Mouse (Mus musculus) kidney, postnatal 36 days (tissue): ENCODE measurements at regions not wholly inside any gene's neighbourhood (a gene's known extent, or its start where the extent isn't known, plus 50 kb on each side); places are given as distances from the start of the nearest gene placed in this dataset.

ENCODE experiments used
- DNase-seq, 2 experiments: peaks; one replicate each; pipeline ENCODE4 v3.0.0; 2021 to 2022; ENCODE audit warnings: mixed read lengths in 2 of 2

DNA sequence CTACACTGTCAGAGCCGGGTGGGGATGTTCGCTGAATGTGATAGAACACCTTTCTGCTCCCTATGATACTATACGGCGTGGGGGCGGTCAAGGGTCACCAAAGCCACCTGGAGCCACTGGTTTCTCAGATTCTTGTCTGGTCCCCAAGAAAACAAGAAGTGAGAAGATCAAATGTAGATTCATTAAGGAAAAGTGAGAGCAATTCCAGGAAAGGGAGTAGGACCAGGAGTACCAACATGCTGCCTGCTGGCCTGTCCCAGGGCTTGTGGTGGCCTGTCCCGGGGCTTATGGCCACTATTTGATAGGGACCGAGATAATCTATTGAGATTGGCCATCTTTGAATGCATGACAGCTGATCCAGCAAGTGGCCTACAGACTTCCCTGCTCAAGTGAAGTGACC lies 58.8 kb upstream of the Fut8 start:
- no peak for DNase-seq

- DNase-seq: peak; percentile 68 to 86
Observed at GRCm38 (mm10) chr12:77177811-77178578, 59.9 kb upstream of the Fut8 start.

DNA sequence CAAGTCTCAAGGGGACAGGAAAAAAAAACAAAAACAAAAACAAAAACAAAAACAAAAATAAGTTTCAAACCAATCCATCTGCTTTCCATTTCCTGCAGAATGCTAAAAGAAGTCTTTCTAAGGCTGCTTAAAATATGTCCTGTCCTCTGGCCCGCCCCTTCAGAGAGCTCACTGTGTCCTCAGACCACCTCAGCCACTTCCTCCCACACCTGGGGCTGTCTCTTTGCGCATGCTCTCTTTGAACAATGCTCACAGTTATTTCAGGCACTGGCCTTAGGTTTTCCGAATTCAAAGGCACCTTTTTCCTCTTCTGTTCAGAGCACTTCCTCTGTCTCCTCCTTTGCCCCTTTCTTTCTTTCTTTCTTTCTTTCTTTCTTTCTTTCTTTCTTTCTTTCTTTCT lies 60.6 kb upstream of the Fut8 start:
- DNase-seq: peak; percentile 30 to 46

DNA sequence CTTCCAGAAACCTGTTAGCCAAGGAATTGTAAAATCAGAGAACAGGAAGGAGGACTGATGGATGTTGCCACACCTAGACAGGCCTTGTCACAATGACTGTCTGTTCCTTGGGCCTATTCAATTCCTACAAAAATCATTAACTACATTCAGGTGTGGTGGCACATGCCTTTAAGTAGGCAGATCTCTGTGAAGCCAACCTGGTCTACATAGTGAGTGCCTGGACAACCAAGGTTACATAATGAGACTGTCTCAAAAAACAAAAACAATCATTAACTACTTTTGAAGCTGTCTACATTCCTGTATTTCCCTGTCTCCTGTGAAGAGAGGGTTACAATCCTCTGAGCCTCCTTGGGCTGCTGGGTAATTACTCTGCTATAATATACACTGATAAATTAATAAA lies 63.9 kb upstream of the Fut8 start:
- peak; percentile 29 to 67 for DNase-seq

GRCm38 (mm10) chr12:77172540-77172939 lies 65.4 kb upstream of the Fut8 start:
- no peak for DNase-seq

- DNase-seq: no peak
Observed at GRCm38 (mm10) chr12:77170257-77170656, 67.7 kb upstream of the Fut8 start.

DNA sequence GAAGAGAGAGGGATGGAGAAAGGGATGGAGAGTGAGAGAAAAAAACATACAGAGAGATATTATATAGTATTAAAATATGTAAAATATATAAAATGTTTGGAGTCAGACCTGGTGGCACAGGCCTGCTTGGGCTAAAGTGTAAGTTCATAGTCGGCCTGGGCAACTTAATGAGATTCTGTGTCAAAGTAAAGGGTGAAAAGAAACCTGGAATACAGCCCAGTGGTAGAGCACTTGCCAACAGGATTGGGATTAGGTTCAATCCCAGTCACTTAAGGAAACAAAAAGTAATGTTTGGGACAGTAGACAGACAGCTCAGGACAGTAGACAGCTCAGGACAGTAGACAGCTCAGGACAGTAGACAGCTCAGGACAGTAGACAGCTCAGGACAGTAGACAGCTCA lies 69.6 kb upstream of the Fut8 start:
- DNase-seq: peak; percentile 37 to 38

GRCm38 (mm10) chr12:77156698-77157097 lies 81.2 kb upstream of the Fut8 start:
- no peak for DNase-seq

GRCm38 (mm10) chr12:77155626-77156025 lies 82.3 kb upstream of the Fut8 start:
- no peak for DNase-seq

DNA sequence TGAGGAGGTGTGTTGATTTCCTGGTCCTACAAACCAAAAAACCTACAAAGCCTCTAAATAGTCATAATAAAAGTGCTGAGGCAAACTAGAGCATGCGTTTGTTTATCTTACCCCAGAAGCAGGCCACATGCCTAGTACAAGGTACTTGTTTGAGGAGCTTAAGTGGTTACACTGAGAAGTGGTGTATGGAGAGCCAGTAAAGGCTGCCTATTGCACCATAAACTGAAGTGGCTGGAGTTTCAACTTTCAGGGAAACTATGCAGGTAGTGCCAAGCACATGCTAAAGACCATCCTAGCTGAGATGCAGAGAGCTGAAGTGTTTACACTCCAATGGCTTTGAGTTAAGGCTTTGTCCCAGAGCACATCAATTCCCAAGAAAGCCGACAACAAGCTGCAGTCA lies 86.5 kb upstream of the Fut8 start:
- DNase-seq: no peak

DNA sequence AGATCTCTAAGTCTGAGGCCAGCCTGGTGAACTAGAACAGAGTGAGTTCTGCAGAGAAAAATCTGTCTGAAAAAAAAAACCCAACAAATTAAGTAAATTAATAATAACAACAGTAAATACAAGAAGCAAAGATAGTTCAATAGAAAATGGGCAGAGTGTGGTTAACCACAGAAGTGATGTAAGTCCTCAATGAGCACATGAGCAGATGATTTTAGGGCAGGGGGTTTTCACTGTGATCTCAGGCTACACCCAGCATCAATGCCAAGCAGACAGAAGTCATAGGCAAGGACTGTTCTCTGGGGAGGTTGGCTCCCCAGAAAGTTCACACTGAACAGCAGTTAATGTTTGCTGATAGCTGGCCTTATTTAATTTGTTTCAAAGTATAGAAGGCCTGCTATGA lies 88.1 kb upstream of the Fut8 start:
- no peak for DNase-seq

GRCm38 (mm10) chr12:77148146-77148545 lies 89.8 kb upstream of the Fut8 start:
- DNase-seq: no peak

- no peak for DNase-seq
Observed at GRCm38 (mm10) chr12:77143958-77144357, 94.0 kb upstream of the Fut8 start.

GRCm38 (mm10) chr12:77143521-77143920 lies 94.4 kb upstream of the Fut8 start:
- DNase-seq: no peak

DNA sequence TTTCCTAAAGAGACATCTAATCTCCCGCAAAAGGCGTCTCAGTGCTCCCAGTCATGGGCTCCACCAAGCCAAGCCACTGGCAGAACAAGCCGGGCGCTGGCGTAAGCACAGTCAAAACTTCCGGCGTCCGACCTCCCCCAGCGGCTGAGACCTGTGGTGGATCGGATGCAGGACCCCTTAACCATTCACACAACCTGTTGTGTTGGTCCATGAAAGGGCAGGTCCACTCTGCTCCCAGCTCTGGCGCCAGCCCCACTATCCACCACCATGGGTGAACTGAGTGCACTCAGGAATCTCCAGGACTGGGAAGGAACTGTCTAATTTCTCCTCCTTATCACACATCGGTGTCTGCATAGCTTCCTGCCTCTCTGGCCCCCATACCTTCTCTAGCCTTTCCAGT lies 94.8 kb upstream of the Fut8 start:
- no peak for DNase-seq

- no peak for DNase-seq
Observed at GRCm38 (mm10) chr12:77142224-77142623, 95.7 kb upstream of the Fut8 start.

GRCm38 (mm10) chr12:77141260-77142201 lies 96.4 kb upstream of the Fut8 start:
- no peak for DNase-seq

DNA sequence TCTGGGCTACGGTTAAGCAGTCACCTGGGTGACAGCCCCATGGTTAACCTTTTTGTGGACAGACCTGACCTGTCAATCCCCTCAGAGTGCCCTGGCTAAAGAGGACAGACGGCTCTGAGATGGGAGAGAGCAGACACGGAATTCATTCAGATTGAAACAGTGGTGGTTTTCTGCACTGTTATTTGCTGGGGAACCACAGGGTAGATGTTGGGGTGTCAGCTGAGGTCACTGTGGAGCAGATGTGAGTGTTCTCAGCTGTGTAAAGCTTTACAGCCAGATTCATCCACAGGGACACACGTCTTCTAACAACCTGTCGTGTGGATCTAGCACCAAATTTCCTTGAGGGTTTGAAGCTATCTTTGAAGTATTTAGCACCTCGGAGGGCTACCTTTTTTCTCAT lies 97.3 kb upstream of the Fut8 start:
- DNase-seq: no peak

DNA sequence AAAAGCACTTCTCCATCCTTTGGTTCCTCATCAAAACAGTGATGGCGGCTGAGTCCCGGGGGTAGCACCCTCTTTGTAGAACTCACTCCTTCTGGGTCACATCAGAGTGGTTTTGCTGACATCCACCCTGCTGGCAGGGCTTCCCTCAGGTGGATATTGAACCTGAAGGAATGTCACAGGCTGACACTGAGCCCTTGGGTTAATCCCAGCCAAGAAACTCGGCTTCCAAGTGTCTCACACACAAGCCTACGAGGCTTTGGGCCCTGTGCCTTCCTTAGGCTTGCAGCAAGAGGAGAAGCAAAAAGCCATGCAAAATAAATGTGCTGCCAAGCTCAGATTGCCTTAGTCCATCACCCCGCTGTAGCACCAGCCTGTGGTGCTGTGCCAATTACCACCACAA lies 97.8 kb upstream of the Fut8 start:
- DNase-seq: peak; percentile 53 to 57

- DNase-seq: peak; percentile 48 to 66
Observed at GRCm38 (mm10) chr12:77139718-77140117, 98.2 kb upstream of the Fut8 start.

DNA sequence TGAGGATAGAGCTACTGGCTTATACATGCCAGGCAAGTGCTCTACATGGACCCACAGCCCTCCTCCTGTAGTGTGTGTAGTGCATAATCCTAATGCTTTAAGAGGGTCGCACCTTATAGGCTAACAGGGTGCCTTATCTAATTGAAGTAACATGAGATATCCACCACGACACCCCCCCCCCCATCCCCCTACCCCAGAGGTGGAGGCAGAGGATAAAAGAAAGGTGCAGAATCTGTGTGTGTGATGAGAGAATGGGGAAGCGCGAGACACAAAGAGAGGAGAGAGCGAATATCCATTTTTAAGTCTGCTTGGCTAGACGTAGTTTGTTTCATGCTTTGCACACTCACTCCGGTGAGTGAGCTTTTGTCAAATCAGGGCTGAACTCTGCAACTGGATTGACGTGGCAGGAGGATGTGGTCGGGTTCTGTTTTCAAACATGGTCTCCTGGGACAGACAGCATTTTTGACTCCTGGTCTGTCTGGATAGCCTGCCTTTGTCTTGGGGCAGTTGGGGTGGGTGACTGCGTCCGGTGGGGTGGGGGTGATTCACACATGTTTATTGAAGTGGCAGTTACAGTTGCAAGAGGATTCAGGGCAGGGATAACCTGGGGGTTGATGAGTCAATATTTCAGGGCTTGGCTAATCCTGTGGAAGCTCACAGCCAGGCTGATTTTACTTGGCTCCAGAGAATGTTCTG lies 99.3 kb upstream of the Fut8 start:
- DNase-seq: no peak

- no peak for DNase-seq
Observed at GRCm38 (mm10) chr12:77137291-77137830, 100.6 kb upstream of the Fut8 start.

DNA sequence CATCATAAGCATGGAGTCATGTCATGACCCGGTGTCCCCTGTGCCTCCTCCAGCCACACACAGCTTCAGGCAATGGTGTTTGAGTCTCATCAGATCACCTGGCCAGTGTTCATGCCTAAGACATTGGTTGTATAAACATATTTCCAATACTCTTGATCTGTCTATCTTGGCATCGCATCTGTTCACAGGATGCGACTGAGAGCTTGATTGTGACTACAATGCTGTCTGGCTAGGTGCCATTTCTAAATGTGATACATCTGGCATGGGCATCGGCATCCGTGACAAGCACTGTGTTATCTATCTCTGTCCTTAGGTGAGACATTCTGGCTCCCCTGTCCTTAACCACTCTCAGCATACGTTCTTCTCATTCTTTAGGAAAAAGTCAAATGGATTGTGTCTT lies 102.3 kb upstream of the Fut8 start:
- no peak for DNase-seq
